Mouse (Mus musculus): ENCODE measurements around the gene Tenm4. TPM values are rescaled to one million over a fixed set of nuclear protein-coding genes. Genes with fewer than 3 reads are reported as not detected.
A peak's percentile ranks its signal among the peaks of the same experiment; 100 is the strongest.

Gene Tenm4
- polyA plus RNA-seq, 1 experiment from 2014 or later: 31.3 TPM

DNA sequence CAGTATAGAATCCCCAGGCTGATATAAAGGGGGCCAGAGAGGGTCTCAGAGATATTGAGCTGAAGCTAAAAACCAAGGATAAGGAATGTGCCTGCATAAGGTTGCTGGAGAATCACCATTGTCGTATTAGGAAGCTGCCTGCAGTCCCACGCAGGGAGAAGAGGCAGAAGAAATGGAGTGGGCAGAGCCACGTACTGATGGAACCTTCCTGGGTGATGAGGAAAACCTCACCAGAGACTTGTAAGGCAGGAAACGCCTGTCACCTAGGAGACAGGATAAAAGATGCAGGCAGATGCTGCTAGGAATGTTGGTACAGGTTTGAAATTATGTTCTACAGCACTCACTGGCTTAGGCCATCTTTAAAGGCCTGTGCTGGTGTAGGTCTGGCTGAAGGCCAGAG lies 329.8 kb downstream of the Tenm4 start:
- no peak overlapping the region for H3K4me2 ChIP-seq (ENCODE audit: low read depth, low read length)
- DNase-seq (ENCODE audit: low spot score): no peak
- no peak overlapping the region for H3K4me3 ChIP-seq (ENCODE audit: low read depth, low read length)
- H3K36me3 ChIP-seq (ENCODE audit: control insufficient read depth, insufficient read depth, low read length): no peaks in the 10 kb centered on the region
- H3K9ac ChIP-seq (ENCODE audit: low read depth, low read length): no peak overlapping the region
- ATAC-seq (ENCODE audit: low read depth): no peak
- no peaks in the 10 kb centered on the region for H3K27me3 ChIP-seq (replicated peaks; ENCODE audit: control insufficient read depth, insufficient read depth, low read length)
- peaks cover 25% of the 10 kb centered on the region; the same call in 1 of the 2 replicates for H3K4me1 ChIP-seq (ENCODE audit: control insufficient read depth, insufficient read depth, low read length)
- no peaks in the 10 kb centered on the region for H3K9me3 ChIP-seq (ENCODE audit: control insufficient read depth, low read length)
- WGBS: 85% methylated on average over 4 of the region's 4 CpGs
- no peak overlapping the region for H3K27ac ChIP-seq (replicated peaks; ENCODE audit: low read depth, low read length)

GRCm38 (mm10) chr7:96502321-96502973 lies 331.4 kb downstream of the Tenm4 start:
- no peak overlapping the region for H3K27ac ChIP-seq (replicated peaks; ENCODE audit: low read depth, low read length)
- DNase-seq (ENCODE audit: low spot score): peak; percentile 70

DNA sequence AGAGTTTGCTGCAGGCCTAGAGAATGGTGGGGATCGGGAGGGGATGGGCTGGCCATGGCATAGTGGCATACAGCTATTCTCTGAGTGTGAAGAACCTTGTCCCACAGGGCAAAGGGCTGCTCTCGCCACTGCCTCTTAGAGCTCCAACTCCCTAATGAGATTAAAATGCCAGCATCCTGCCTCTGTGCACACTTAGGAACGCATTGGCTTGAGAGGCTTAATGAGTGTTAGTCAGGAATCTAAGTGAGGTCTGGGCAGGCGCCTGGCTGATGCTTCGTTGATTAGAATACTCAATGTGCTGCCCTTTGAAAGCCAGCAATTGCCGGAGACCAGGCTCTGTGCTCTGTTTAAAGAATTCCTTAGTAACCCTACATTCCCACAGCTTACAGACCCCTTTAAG lies 334.5 kb downstream of the Tenm4 start:
- Histone ChIP-seq H3K4me1 (ENCODE audit: control insufficient read depth, insufficient read depth, low read length) (peaks cover 25% of the 10 kb centered on the region), H3K27me3 (replicated peaks; ENCODE audit: control insufficient read depth, insufficient read depth, low read length) (no peaks in the 10 kb centered on the region), H3K27ac (replicated peaks; ENCODE audit: low read depth, low read length) (no peak overlapping the region), H3K4me2 (ENCODE audit: low read depth, low read length) (no peak overlapping the region), H3K36me3 (ENCODE audit: control insufficient read depth, insufficient read depth, low read length) (no peaks in the 10 kb centered on the region), H3K4me3 (ENCODE audit: low read depth, low read length) (no peak overlapping the region), H3K9ac (ENCODE audit: low read depth, low read length) (no peak overlapping the region), H3K9me3 (ENCODE audit: control insufficient read depth, low read length) (no peaks in the 10 kb centered on the region)
- no peak for DNase-seq (ENCODE audit: low spot score)
- ATAC-seq (ENCODE audit: low read depth): no peak
- WGBS: 61% methylated on average over 6 of the region's 6 CpGs

More at GRCm38 (mm10) chr7:96502321-96502973, 331.4 kb downstream of the Tenm4 start:
- 49% methylated on average over 11 of the region's 11 CpGs for WGBS
- Histone ChIP-seq H3K4me1 (ENCODE audit: control insufficient read depth, insufficient read depth, low read length) (peaks cover 25% of the 10 kb centered on the region; the same call in 1 of the 2 replicates), H3K9me3 (ENCODE audit: control insufficient read depth, low read length) (no peaks in the 10 kb centered on the region), H3K4me2 (ENCODE audit: low read depth, low read length) (no peak overlapping the region), H3K4me3 (ENCODE audit: low read depth, low read length) (no peak overlapping the region), H3K27me3 (replicated peaks; ENCODE audit: control insufficient read depth, insufficient read depth, low read length) (no peaks in the 10 kb centered on the region), H3K9ac (ENCODE audit: low read depth, low read length) (no peak overlapping the region), H3K36me3 (ENCODE audit: control insufficient read depth, insufficient read depth, low read length) (no peaks in the 10 kb centered on the region)
- ATAC-seq (ENCODE audit: low read depth): peak; percentile 38; the same call in 1 of the 2 replicates

- ATAC-seq (ENCODE audit: low read depth) (no peak), DNase-seq (ENCODE audit: low spot score) (no peak)
- Histone ChIP-seq H3K9ac (ENCODE audit: low read depth, low read length) (no peak overlapping the region), H3K4me1 (ENCODE audit: control insufficient read depth, insufficient read depth, low read length) (peaks cover 36% of the 10 kb centered on the region), H3K36me3 (ENCODE audit: control insufficient read depth, insufficient read depth, low read length) (no peaks in the 10 kb centered on the region), H3K4me2 (ENCODE audit: low read depth, low read length) (no peak overlapping the region), H3K9me3 (ENCODE audit: control insufficient read depth, low read length) (no peaks in the 10 kb centered on the region), H3K27me3 (replicated peaks; ENCODE audit: control insufficient read depth, insufficient read depth, low read length) (no peaks in the 10 kb centered on the region), H3K27ac (replicated peaks; ENCODE audit: low read depth, low read length) (no peak overlapping the region), H3K4me3 (ENCODE audit: low read depth, low read length) (no peak overlapping the region)
- 65% methylated on average over 8 of the region's 8 CpGs for WGBS
These were observed 336.0 kb downstream of the Tenm4 start for GRCm38 (mm10) chr7:96507046-96507445.

DNA sequence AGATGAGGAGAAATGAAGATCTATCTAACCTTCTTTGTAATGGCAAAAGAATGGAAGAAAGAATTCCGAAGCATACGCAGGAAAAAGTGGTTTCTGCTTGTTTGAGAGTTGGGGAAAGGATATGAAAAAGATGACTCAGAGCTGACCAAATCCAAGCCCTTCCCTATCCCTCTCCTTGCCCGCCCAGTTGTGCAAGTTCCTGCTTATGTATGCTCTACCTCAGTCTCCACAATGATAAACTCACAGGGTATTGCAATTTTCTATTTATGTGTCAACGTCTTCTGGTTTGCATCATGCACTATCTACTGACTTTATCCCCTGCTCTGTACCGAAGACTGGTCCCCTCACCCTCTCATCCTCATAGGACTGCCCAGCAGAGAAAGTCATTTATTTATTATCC lies 339.4 kb downstream of the Tenm4 start:
- no peaks in the 10 kb centered on the region for H3K36me3 ChIP-seq (ENCODE audit: control insufficient read depth, insufficient read depth, low read length)
- no peak for DNase-seq (ENCODE audit: low spot score)
- ATAC-seq (ENCODE audit: low read depth): no peak
- H3K27me3 ChIP-seq (replicated peaks; ENCODE audit: control insufficient read depth, insufficient read depth, low read length): no peaks in the 10 kb centered on the region
- no peak overlapping the region for H3K4me3 ChIP-seq (ENCODE audit: low read depth, low read length)
- no peak overlapping the region for H3K4me2 ChIP-seq (ENCODE audit: low read depth, low read length)
- no peak overlapping the region for H3K27ac ChIP-seq (replicated peaks; ENCODE audit: low read depth, low read length)
- peaks cover 23% of the 10 kb centered on the region for H3K4me1 ChIP-seq (ENCODE audit: control insufficient read depth, insufficient read depth, low read length)
- no peaks in the 10 kb centered on the region for H3K9me3 ChIP-seq (ENCODE audit: control insufficient read depth, low read length)
- 84% methylated on average over 5 of the region's 5 CpGs for WGBS
- H3K9ac ChIP-seq (ENCODE audit: low read depth, low read length): no peak overlapping the region

DNA sequence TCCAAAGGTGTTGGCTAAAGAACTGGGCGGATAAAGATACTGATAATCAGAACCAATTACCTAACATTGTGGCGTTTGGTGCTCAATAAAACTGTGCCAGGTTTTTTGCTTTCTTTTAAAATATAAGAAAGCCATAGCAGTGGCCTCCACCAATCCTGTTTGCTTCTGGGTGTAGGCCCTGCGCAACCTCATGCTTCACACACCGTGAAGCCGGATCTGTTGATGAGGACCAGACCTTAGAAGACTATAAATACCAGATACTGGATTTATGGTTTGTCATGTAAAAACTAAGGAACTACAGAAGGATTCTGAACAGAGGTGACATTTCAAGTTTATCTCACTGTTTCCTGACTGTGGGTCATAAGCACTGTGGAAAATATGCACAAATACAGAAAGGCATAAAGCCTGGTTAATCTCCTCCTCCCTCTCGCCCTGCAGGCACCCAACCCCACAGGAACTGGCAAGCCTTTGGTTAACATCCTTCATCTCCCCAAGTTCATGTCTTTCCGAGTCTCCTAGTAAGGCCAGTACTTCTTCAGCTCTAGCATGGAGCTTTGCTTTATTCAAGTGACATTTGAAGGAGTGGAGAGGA lies 340.1 kb downstream of the Tenm4 start:
- H3K4me2 ChIP-seq (ENCODE audit: low read depth, low read length): no peak overlapping the region
- H3K4me3 ChIP-seq (ENCODE audit: low read depth, low read length): no peak overlapping the region
- H3K9me3 ChIP-seq (ENCODE audit: control insufficient read depth, low read length): no peaks in the 10 kb centered on the region
- no peaks in the 10 kb centered on the region for H3K27me3 ChIP-seq (replicated peaks; ENCODE audit: control insufficient read depth, insufficient read depth, low read length)
- no peaks in the 10 kb centered on the region for H3K36me3 ChIP-seq (ENCODE audit: control insufficient read depth, insufficient read depth, low read length)
- DNase-seq (ENCODE audit: low spot score): no peak
- WGBS: 61% methylated on average over 7 of the region's 7 CpGs
- H3K4me1 ChIP-seq (ENCODE audit: control insufficient read depth, insufficient read depth, low read length): peaks cover 20% of the 10 kb centered on the region
- no peak overlapping the region for H3K9ac ChIP-seq (ENCODE audit: low read depth, low read length)
- ATAC-seq (ENCODE audit: low read depth): no peak
- H3K27ac ChIP-seq (replicated peaks; ENCODE audit: low read depth, low read length): peak overlapping the region; percentile 30; the same call in 1 of the 2 replicates

DNA sequence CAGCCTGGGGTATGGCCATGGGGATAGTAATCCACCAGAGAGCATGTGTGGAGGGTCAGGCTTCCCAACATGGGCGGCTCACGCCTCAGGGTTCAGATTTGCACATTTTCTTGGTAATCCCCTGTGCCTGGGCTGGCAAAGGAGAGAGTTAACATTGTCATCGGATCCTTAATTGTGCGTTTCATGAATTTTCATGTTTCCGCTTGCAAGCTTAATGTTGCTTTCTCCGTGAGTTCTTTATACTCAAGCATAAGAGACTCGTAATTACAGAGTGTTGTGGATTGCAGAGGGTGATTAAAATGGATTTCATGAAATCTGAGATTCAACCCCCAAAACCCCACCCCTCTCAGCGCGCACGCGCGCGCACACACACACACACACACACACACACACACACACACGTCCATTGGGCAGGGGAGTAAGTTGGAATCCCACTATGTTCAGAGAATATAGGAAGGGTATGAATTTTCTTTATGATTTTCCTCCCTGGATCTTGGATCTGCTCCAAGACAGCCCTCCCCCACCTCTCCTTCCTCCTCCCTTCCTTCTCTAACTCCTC lies 341.0 kb downstream of the Tenm4 start:
- Histone ChIP-seq H3K4me3 (ENCODE audit: low read depth, low read length) (no peak overlapping the region), H3K4me1 (ENCODE audit: control insufficient read depth, insufficient read depth, low read length) (peaks cover 20% of the 10 kb centered on the region), H3K27me3 (replicated peaks; ENCODE audit: control insufficient read depth, insufficient read depth, low read length) (no peaks in the 10 kb centered on the region), H3K4me2 (ENCODE audit: low read depth, low read length) (peak overlapping the region; percentile 17), H3K36me3 (ENCODE audit: control insufficient read depth, insufficient read depth, low read length) (no peaks in the 10 kb centered on the region), H3K9ac (ENCODE audit: low read depth, low read length) (no peak overlapping the region), H3K9me3 (ENCODE audit: control insufficient read depth, low read length) (no peaks in the 10 kb centered on the region), H3K27ac (replicated peaks; ENCODE audit: low read depth, low read length) (0 out of 2 replicates have a peak overlapping the region, but pooled peaks have one; percentile 30)
- ATAC-seq (ENCODE audit: low read depth) (peak; percentile 67), DNase-seq (ENCODE audit: low spot score) (peak; percentile 82)
- 56% methylated on average over 14 of the region's 14 CpGs for WGBS

DNA sequence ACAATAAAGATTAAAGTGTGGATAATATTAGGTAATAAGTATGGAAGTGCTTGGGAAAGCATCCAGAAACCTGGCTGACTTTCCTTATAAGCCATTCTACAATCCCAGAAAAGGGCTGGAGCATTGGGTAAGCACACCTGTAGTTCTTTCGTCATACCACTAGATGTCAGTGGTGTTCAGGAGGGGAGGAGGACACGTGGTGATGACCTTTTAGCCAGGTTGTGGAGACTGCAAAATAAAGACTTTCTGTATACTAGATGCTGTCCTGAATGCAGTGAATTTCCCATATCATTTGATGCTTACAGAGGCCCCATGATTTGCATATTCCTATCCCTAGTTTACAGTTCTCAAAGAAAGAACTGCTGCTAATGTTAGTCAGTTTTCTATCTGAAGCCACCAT lies 348.2 kb downstream of the Tenm4 start:
- Histone ChIP-seq H3K36me3 (ENCODE audit: control insufficient read depth, insufficient read depth, low read length) (no peaks in the 10 kb centered on the region), H3K27me3 (replicated peaks; ENCODE audit: control insufficient read depth, insufficient read depth, low read length) (no peaks in the 10 kb centered on the region), H3K9ac (ENCODE audit: low read depth, low read length) (no peak overlapping the region), H3K9me3 (ENCODE audit: control insufficient read depth, low read length) (no peaks in the 10 kb centered on the region), H3K27ac (replicated peaks; ENCODE audit: low read depth, low read length) (no peak overlapping the region), H3K4me3 (ENCODE audit: low read depth, low read length) (no peak overlapping the region), H3K4me2 (ENCODE audit: low read depth, low read length) (no peak overlapping the region), H3K4me1 (ENCODE audit: control insufficient read depth, insufficient read depth, low read length) (peaks cover 9% of the 10 kb centered on the region)
- 0% methylated on average over 2 of the region's 2 CpGs for WGBS
- DNase-seq (ENCODE audit: low spot score) (no peak), ATAC-seq (ENCODE audit: low read depth) (no peak)
